Mouse (Mus musculus) testis, adult 2 months (tissue): ENCODE results near the gene Myo5a.

Experiments
- CTCF ChIP-seq: fragments of 200-500 bp; IDR thresholded peaks from 2 replicates; pipeline ENCODE4 v1.5.1; 2012; ENCODE audit warnings: low read depth, mild to moderate bottlenecking, inconsistent platforms, low read length, moderate library complexity; ENCODE audit not compliant: control insufficient read depth, insufficient read depth, insufficient replicate concordance
- POLR2A ChIP-seq: fragments of 200-500 bp; IDR thresholded peaks from 2 replicates; pipeline ENCODE4 v1.6.1; 2012; ENCODE audit warnings: low read depth, mild to moderate bottlenecking, inconsistent platforms, low read length, moderate library complexity; ENCODE audit not compliant: control insufficient read depth

- TF ChIP-seq CTCF, result no peak
- no peak for TF ChIP-seq POLR2A
These were observed 37.7 kb upstream of the Myo5a start for GRCm38 (mm10) chr9:75033141-75033540.
